Mouse (Mus musculus) cerebellum, postnatal 14 days (tissue): ENCODE data around the gene Ddit4.

ENCODE experiments used
- DNase-seq, 2 experiments: peaks; one replicate each; pipeline ENCODE4 v3.0.0; 2021; ENCODE audit warnings: mixed read lengths in 2 of 2

Ddit4 gene

GRCm38 (mm10) chr10:59916649-59917048 lies 35.0 kb downstream of the Ddit4 start:
- DNase-seq, result no peak

GRCm38 (mm10) chr10:59916159-59916558 lies 35.5 kb downstream of the Ddit4 start:
- peak; percentile 64 to 77 for DNase-seq

- no peak for DNase-seq
Observed at GRCm38 (mm10) chr10:59915196-59915962, 36.3 kb downstream of the Ddit4 start.

DNA sequence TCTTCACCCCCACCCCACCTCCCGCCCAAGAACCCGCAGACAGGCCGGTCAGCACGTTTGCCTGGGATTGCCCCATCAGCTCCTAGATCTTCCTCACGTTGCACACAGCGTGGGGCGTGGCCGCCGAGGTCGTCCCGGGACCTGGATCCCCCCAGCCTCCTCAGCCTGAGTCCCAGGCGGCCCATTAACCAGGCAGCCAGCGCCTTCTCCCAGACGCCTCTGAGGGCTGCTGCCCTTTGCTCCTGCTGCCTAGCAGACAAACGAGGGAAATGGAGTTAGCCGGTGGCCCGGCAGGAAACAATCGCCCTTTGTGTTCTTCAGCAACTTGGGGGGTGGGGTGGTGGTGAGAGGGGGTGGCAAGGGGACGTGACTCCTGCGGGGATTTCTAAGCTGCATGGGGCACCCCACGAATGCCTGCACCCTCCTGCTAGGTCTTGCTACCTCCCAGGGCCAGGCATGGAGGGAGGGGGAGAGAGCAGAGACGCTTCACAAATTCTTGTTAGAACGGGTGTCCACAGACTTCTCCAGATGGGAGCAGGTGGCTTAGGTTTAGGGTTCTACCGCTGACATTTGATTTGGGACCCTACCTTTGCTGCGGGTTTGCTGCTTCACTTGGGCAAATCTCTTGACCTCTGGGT lies 40.0 kb downstream of the Ddit4 start:
- no peak for DNase-seq

GRCm38 (mm10) chr10:59911091-59911490 lies 40.5 kb downstream of the Ddit4 start:
- no peak for DNase-seq

GRCm38 (mm10) chr10:59909357-59909847 lies 42.2 kb downstream of the Ddit4 start:
- DNase-seq, result peak in 1 of 2 experiments; percentile 57

DNA sequence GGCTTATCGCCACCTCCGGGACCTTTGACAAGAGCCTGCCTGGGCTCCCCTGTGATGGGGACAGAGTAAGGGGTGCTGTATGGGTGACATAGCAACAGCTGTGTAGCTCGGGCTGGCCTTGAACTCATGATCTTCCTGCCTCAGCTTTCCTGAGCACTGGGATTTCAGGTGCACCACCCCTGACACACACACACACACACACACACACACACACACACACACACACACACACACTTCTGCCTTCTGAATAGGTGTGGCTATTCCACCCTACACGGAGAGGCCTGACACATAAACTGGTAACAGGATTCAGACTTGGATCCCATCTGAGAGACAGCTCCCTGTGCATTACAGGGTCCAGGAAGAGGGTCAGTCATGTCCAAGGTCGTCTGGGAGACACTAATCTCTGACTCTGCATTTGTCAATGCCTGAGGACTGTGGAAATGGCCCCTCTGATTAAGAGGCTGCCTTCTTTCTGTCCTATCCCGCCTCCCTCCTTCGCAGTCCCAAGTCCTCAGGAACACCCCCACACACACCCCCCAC lies 42.8 kb downstream of the Ddit4 start:
- no peak for DNase-seq

GRCm38 (mm10) chr10:59907695-59908299 lies 43.8 kb downstream of the Ddit4 start:
- peak; percentile 53 to 63 for DNase-seq

- DNase-seq, result no peak
Observed at GRCm38 (mm10) chr10:59907080-59907609, 44.5 kb downstream of the Ddit4 start.

- no peak for DNase-seq
Observed at GRCm38 (mm10) chr10:59903170-59903569, 48.5 kb downstream of the Ddit4 start.

GRCm38 (mm10) chr10:59902606-59902990 lies 49.0 kb downstream of the Ddit4 start:
- peak in 1 of 2 experiments; percentile 57 for DNase-seq

- DNase-seq, result no peak
Observed at GRCm38 (mm10) chr10:59901986-59902605, 49.5 kb downstream of the Ddit4 start.

GRCm38 (mm10) chr10:59901463-59901862 lies 50.2 kb downstream of the Ddit4 start:
- no peak for DNase-seq

- peak; percentile 76 to 79 for DNase-seq
Observed at GRCm38 (mm10) chr10:59900939-59901338, 50.7 kb downstream of the Ddit4 start.

DNA sequence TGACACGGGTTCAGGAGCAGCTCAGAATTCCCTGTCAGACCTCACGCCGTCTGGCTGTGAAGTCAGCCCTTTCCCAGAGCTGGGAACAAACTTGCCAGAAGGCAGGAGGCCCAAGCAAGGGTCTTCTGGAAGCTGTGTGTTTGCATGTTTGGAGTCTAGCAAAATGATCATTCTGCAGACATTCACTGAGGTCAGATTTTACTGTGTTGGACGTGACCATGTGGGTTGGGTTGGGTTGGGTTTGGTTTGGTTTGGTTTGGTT lies 51.5 kb downstream of the Ddit4 start:
- DNase-seq, result no peak
